Mouse (Mus musculus) forebrain, embryonic 15.5 days (tissue): ENCODE data around the gene Adh1. TPM values are rescaled to one million over a fixed set of nuclear protein-coding genes. Genes with fewer than 3 reads are reported as not detected.

Source experiments
- ATAC-seq: fragments of 200-750 bp; cut with Nextera tagmentation; replicated peaks from 2 replicates; pipeline ENCODE4 v1.8.0; 2017; ENCODE audit warnings: mild to moderate bottlenecking, moderate TSS enrichment, moderate library complexity
- H3K27ac ChIP-seq: fragments of 300-500 bp; sonication (generic); replicated peaks from 2 replicates; pipeline ENCODE4 v1.5.1; 2015; ENCODE audit warnings: mild to moderate bottlenecking, inconsistent platforms
- H3K27me3 ChIP-seq: fragments of 300-500 bp; sonication (generic); 2 replicates; pipeline ENCODE4 v1.6.1; 2015; ENCODE audit warnings: inconsistent platforms
- H3K36me3 ChIP-seq: fragments of 300-500 bp; sonication (generic); 2 replicates; pipeline ENCODE4 v1.6.1; 2015; ENCODE audit warnings: mild to moderate bottlenecking, inconsistent platforms
- H3K4me1 ChIP-seq: fragments of 300-500 bp; sonication (generic); 2 replicates; pipeline ENCODE4 v1.6.1; 2015; ENCODE audit warnings: inconsistent platforms
- H3K4me2 ChIP-seq: fragments of 300-500 bp; sonication (generic); replicated peaks from 2 replicates; pipeline ENCODE4 v1.6.1; 2015; ENCODE audit warnings: mild to moderate bottlenecking, inconsistent platforms
- H3K4me3 ChIP-seq: fragments of 300-500 bp; sonication (generic); 2 replicates; pipeline ENCODE4 v1.5.1; 2015; ENCODE audit warnings: mild to moderate bottlenecking, inconsistent platforms
- H3K9ac ChIP-seq: fragments of 300-500 bp; sonication (generic); replicated peaks from 2 replicates; pipeline ENCODE4 v1.6.1; 2015; ENCODE audit warnings: mild to moderate bottlenecking, inconsistent platforms
- H3K9me3 ChIP-seq: fragments of 300-500 bp; sonication (generic); 2 replicates; pipeline ENCODE4 v1.6.1; 2016; ENCODE audit warnings: inconsistent platforms
- WGBS: fragments of 180-500 bp; shearing (Covaris S2); methylation state at CpG from one replicate; pipeline ENCODE4 v1.1.7; 2015; ENCODE audit warnings: mixed read lengths; 5-methylcytosine and 5-hydroxymethylcytosine counted together
- polyA plus RNA-seq: library from polyadenylated mRNA; unstranded; fragments of >200 nt; fragmentation: Nextera tagmentation; extraction: Ambion mirVana; gene quantifications from 2 replicates; pipeline ENCODE4 v1.2.1, GENCODE M21; 2015

The Adh1 gene
- polyA plus RNA-seq, 1 experiment from 2014 or later = 0.57 TPM

DNA sequence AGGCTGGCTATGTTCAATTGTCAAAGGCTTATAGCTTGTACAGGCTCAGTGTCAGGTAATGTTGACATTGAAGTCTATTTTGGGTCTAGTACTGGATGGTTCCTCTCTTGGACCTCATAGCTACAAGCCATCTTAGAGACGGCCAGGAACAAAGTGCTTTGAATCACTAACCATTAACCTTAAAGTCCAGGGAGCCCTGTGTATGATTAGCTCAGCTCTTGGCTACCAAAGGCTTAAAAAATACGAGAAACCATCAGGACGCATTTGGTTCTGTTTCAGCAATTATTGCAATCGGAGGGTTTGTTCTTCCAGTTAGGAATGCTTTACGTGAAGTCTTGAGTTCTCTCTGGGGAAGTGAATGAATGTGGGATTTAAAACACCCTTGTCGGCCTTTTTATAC, 17.9 kb upstream of the Adh1 start:
- ATAC-seq = no peak
- no peaks in the 10 kb centered on the region for H3K36me3 ChIP-seq

GRCm38 (mm10) chr3:138244338-138244874, 16.4 kb upstream of the Adh1 start:
- Histone ChIP-seq H3K4me2 (no peak overlapping the region), H3K27ac (no peak overlapping the region), H3K36me3 (no peaks in the 10 kb centered on the region), H3K4me3 (no peak overlapping the region), H3K9me3 (no peaks in the 10 kb centered on the region), H3K4me1 (peaks cover 4% of the 10 kb centered on the region; the same call in 1 of the 2 replicates), H3K9ac (no peak overlapping the region), H3K27me3 (no peaks in the 10 kb centered on the region)
- ATAC-seq = no peak
- 83% methylated on average over 7 of the region's 7 CpGs for WGBS

More for the DNA sequence above, 17.9 kb upstream of the Adh1 start:
- no peak overlapping the region for H3K27ac ChIP-seq
- H3K4me1 ChIP-seq = peaks cover 4% of the 10 kb centered on the region; the same call in 1 of the 2 replicates
- no peaks in the 10 kb centered on the region for H3K27me3 ChIP-seq
- H3K9ac ChIP-seq = no peak overlapping the region
- no peaks in the 10 kb centered on the region for H3K9me3 ChIP-seq
- WGBS = 91% methylated on average over 6 of the region's 6 CpGs
- H3K4me3 ChIP-seq = no peak overlapping the region
- H3K4me2 ChIP-seq = no peak overlapping the region

- peaks cover 4% of the 10 kb centered on the region; the same call in 1 of the 2 replicates for H3K4me1 ChIP-seq
These were observed 14.2 kb upstream of the Adh1 start for GRCm38 (mm10) chr3:138246511-138247020.

GRCm38 (mm10) chr3:138247241-138247640, 13.6 kb upstream of the Adh1 start:
- H3K4me2 ChIP-seq = no peak overlapping the region
- no peak overlapping the region for H3K4me3 ChIP-seq
- peaks cover 2% of the 10 kb centered on the region; the same call in 1 of the 2 replicates for H3K4me1 ChIP-seq
- H3K9me3 ChIP-seq = no peaks in the 10 kb centered on the region
- WGBS = 83% methylated on average over 4 of the region's 4 CpGs
- ATAC-seq = no peak
- no peak overlapping the region for H3K9ac ChIP-seq
- H3K27ac ChIP-seq = no peak overlapping the region
- H3K36me3 ChIP-seq = no peaks in the 10 kb centered on the region
- no peaks in the 10 kb centered on the region for H3K27me3 ChIP-seq

More at GRCm38 (mm10) chr3:138246511-138247020, 14.2 kb upstream of the Adh1 start:
- ATAC-seq = no peak
- Histone ChIP-seq H3K4me3 (no peak overlapping the region), H3K27me3 (no peaks in the 10 kb centered on the region), H3K9ac (no peak overlapping the region), H3K27ac (no peak overlapping the region), H3K9me3 (no peaks in the 10 kb centered on the region), H3K36me3 (no peaks in the 10 kb centered on the region), H3K4me2 (no peak overlapping the region)

DNA sequence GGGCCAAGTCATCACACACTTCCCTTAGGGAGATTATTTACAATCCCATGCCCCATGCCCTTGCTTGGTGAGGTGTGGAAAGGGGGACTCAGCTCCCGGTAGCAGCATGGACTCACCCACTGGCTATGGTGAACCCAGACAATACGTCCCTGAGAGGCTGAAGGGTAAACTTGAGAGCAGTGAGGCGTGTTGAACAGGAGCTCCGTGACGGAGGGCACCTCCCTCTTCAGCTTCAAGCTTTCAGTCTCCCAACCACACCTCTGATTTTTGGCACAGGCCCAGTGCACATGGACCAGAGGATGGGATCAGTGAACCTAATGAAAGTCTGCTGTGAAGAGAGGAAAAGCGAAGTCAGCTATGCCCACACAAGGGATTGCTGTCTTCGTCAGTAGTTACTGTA, 12.8 kb upstream of the Adh1 start:
- ATAC-seq = no peak
- Histone ChIP-seq H3K4me3 (no peak overlapping the region), H3K9ac (no peak overlapping the region), H3K9me3 (no peaks in the 10 kb centered on the region), H3K27ac (no peak overlapping the region), H3K27me3 (no peaks in the 10 kb centered on the region), H3K4me1 (no peaks in the 10 kb centered on the region), H3K4me2 (no peak overlapping the region), H3K36me3 (no peaks in the 10 kb centered on the region)
- 77% methylated on average over 7 of the region's 7 CpGs for WGBS

DNA sequence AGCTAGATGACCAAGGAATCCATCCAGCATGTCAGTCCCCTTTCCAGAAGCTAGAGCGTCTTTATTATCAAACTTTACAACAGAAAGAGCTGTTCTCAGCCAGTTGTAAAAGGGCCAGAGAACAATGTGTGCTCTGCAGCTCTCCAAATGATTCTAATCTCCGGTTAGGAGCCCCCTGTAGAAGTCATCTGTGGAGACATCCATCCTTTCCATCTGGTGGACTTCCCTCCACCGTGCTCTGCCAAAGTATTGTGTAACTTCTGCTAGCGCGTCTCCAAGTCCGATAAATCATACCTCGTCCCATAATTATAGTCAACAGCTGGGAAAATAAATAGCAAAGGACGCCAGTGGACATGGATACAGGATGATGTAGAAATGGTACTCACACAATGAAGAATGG, 12.0 kb upstream of the Adh1 start:
- Histone ChIP-seq H3K4me2 (no peak overlapping the region), H3K36me3 (no peaks in the 10 kb centered on the region), H3K9ac (no peak overlapping the region), H3K4me1 (no peaks in the 10 kb centered on the region), H3K27me3 (no peaks in the 10 kb centered on the region), H3K27ac (no peak overlapping the region), H3K4me3 (no peak overlapping the region), H3K9me3 (no peaks in the 10 kb centered on the region)
- no peak for ATAC-seq
- WGBS = 93% methylated on average over 8 of the region's 8 CpGs

GRCm38 (mm10) chr3:138251156-138251555, 9.6 kb upstream of the Adh1 start:
- Histone ChIP-seq H3K9ac (no peak overlapping the region), H3K4me3 (no peak overlapping the region), H3K27me3 (no peaks in the 10 kb centered on the region), H3K36me3 (no peaks in the 10 kb centered on the region), H3K27ac (no peak overlapping the region), H3K4me1 (no peaks in the 10 kb centered on the region), H3K9me3 (no peaks in the 10 kb centered on the region), H3K4me2 (no peak overlapping the region)
- 85% methylated on average over 6 of the region's 6 CpGs for WGBS
- no peak for ATAC-seq

GRCm38 (mm10) chr3:138254205-138254604, 6.6 kb upstream of the Adh1 start:
- Histone ChIP-seq H3K27ac (no peak overlapping the region), H3K9me3 (no peaks in the 10 kb centered on the region), H3K36me3 (no peaks in the 10 kb centered on the region), H3K9ac (no peak overlapping the region), H3K27me3 (no peaks in the 10 kb centered on the region), H3K4me2 (no peak overlapping the region), H3K4me3 (no peak overlapping the region), H3K4me1 (no peaks in the 10 kb centered on the region)
- WGBS = 38% methylated on average over 5 of the region's 5 CpGs
- no peak for ATAC-seq

- ATAC-seq = no peak
- H3K36me3 ChIP-seq = no peaks in the 10 kb centered on the region
- H3K27me3 ChIP-seq = no peaks in the 10 kb centered on the region
- H3K4me2 ChIP-seq = no peak overlapping the region
- no peaks in the 10 kb centered on the region for H3K4me1 ChIP-seq
- no peak overlapping the region for H3K27ac ChIP-seq
- 78% methylated on average over 3 of the region's 3 CpGs for WGBS
- H3K9ac ChIP-seq = no peak overlapping the region
- H3K9me3 ChIP-seq = no peaks in the 10 kb centered on the region
- no peak overlapping the region for H3K4me3 ChIP-seq
These were observed 5.4 kb upstream of the Adh1 start for GRCm38 (mm10) chr3:138255366-138255765.

- no peak overlapping the region for H3K4me2 ChIP-seq
- H3K4me3 ChIP-seq = no peak overlapping the region
- no peak overlapping the region for H3K9ac ChIP-seq
- H3K36me3 ChIP-seq = no peaks in the 10 kb centered on the region
- no peak overlapping the region for H3K27ac ChIP-seq
- no peaks in the 10 kb centered on the region for H3K4me1 ChIP-seq
- no peak for ATAC-seq
- WGBS = 85% methylated on average over 9 of the region's 9 CpGs
- no peaks in the 10 kb centered on the region for H3K27me3 ChIP-seq
- H3K9me3 ChIP-seq = no peaks in the 10 kb centered on the region
These were observed 4.8 kb upstream of the Adh1 start for GRCm38 (mm10) chr3:138255780-138256550.

- Histone ChIP-seq H3K27me3 (no peaks in the 10 kb centered on the region), H3K36me3 (no peaks in the 10 kb centered on the region), H3K27ac (no peak overlapping the region), H3K4me3 (no peak overlapping the region), H3K9ac (no peak overlapping the region), H3K4me2 (no peak overlapping the region), H3K4me1 (no peaks in the 10 kb centered on the region), H3K9me3 (no peaks in the 10 kb centered on the region)
- no peak for ATAC-seq
- 94% methylated on average over 4 of the region's 4 CpGs for WGBS
These were observed 1.8 kb downstream of the Adh1 start for GRCm38 (mm10) chr3:138262568-138262967.

GRCm38 (mm10) chr3:138263154-138263930, 2.6 kb downstream of the Adh1 start:
- H3K9ac ChIP-seq = no peak overlapping the region
- 85% methylated on average over 5 of the region's 5 CpGs for WGBS
- H3K9me3 ChIP-seq = no peaks in the 10 kb centered on the region
- no peak for ATAC-seq
- H3K4me2 ChIP-seq = no peak overlapping the region
- no peak overlapping the region for H3K27ac ChIP-seq
- H3K36me3 ChIP-seq = no peaks in the 10 kb centered on the region
- no peak overlapping the region for H3K4me3 ChIP-seq
- H3K4me1 ChIP-seq = no peaks in the 10 kb centered on the region
- no peaks in the 10 kb centered on the region for H3K27me3 ChIP-seq
